Mouse (Mus musculus): ENCODE measurements around the gene Rbpj. TPM values are rescaled to one million over a fixed set of nuclear protein-coding genes. Genes with fewer than 3 reads are reported as not detected.

Gene Rbpj
- polyA plus RNA-seq, 1 experiment from 2014 or later: 12.3 TPM

DNA sequence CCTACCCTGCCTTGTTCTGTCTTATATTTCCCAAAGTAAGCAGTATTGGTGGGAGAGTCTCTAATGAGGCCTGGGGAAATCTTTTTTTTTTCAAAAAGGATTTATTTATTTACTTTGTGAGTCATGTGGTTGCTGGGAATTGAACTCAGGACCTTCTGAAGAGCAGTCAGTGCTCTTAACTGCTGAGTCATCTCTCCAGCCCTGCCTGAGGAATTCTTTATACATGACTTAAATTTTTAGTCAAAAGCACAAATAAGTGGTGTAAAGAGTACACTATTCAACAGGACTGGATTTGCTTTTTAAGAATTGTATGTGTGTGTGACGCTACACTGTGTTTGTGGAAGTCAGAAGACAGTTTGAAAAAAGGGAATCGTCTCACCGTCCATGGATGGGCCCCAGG lies 166.1 kb downstream of the Rbpj start:
- H3K9me3 ChIP-seq (ENCODE audit: control insufficient read depth, low read length): no peaks in the 10 kb centered on the region
- H3K9ac ChIP-seq (ENCODE audit: low read length): no peak overlapping the region
- WGBS: 56% methylated on average over 3 of the region's 3 CpGs
- H3K4me1 ChIP-seq (replicated peaks; ENCODE audit: control insufficient read depth, insufficient read depth): 0 out of 2 replicates have a peak, but pooled peaks cover 3% of the 10 kb centered on the region
- no peak for DNase-seq (ENCODE audit: low spot score)
- no peaks in the 10 kb centered on the region for H3K27me3 ChIP-seq (ENCODE audit: control insufficient read depth, insufficient read depth, low read length)
- no peaks in the 10 kb centered on the region for H3K36me3 ChIP-seq (ENCODE audit: control insufficient read depth, insufficient read depth, low read length)
- H3K27ac ChIP-seq (replicated peaks): no peak overlapping the region
- no peak overlapping the region for H3K4me3 ChIP-seq (ENCODE audit: low read depth, low read length)
- TF ChIP-seq CTCF (IDR thresholded peaks at IDR 0.05; ENCODE audit: low read depth) (no peak), EP300 (optimal IDR thresholded peaks at IDR 0.05) (no peak)
- no peak overlapping the region for H3K4me2 ChIP-seq (replicated peaks; ENCODE audit: low read depth)
- ATAC-seq (ENCODE audit: low FRiP score, low TSS enrichment): no peak

DNA sequence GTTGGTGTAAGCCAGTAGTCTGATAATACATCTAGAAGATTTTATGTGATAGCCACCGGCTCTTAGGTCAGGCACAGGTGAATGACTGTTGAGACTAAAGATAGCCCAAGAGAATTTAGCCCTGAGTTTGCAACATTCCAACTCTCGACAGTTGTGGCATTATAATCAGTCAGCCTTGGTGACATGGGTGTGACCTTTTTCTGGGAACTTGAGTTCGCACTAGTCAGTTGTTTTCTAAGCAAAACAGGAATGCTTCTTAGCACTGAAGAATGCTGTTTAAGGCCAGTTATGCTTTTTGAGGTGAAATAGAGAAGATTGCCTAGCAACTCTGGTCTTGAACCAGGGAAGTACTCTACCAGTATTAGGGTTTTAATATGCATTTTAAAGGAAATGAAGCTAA lies 170.8 kb downstream of the Rbpj start:
- WGBS: 50% methylated on average over 3 of the region's 3 CpGs
- Histone ChIP-seq H3K27ac (replicated peaks) (no peak overlapping the region), H3K4me1 (replicated peaks; ENCODE audit: control insufficient read depth, insufficient read depth) (0 out of 2 replicates have a peak, but pooled peaks cover 3% of the 10 kb centered on the region), H3K4me3 (ENCODE audit: low read depth, low read length) (no peak overlapping the region), H3K27me3 (ENCODE audit: control insufficient read depth, insufficient read depth, low read length) (no peaks in the 10 kb centered on the region), H3K9me3 (ENCODE audit: control insufficient read depth, low read length) (no peaks in the 10 kb centered on the region), H3K9ac (ENCODE audit: low read length) (no peak overlapping the region), H3K36me3 (ENCODE audit: control insufficient read depth, insufficient read depth, low read length) (no peaks in the 10 kb centered on the region), H3K4me2 (replicated peaks; ENCODE audit: low read depth) (no peak overlapping the region)
- ATAC-seq (ENCODE audit: low FRiP score, low TSS enrichment) (no peak), DNase-seq (ENCODE audit: low spot score) (no peak)
- no peak for TF ChIP-seq CTCF (IDR thresholded peaks at IDR 0.05; ENCODE audit: low read depth)
- no peak for TF ChIP-seq EP300 (optimal IDR thresholded peaks at IDR 0.05)

DNA sequence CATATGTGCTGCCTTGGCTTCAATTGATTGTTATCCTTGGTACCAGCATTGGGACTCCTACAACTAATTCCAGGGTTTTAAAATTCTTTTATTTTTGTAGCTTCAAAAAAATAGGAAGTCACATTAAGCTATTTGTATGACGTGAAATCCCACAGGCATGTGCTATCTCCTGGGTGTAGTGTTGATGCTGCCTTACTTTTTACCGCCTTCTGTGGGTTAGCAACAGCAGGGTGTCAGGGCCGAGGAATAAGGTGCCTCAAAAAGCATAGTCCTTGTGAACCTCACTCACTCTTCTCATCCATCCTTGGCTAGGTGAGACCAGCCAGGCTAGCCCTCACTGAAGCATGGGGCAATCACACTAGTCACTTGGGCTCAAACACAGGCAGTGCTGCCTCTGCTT lies 171.3 kb downstream of the Rbpj start:
- Histone ChIP-seq H3K4me1 (replicated peaks; ENCODE audit: control insufficient read depth, insufficient read depth) (0 out of 2 replicates have a peak, but pooled peaks cover 3% of the 10 kb centered on the region), H3K27me3 (ENCODE audit: control insufficient read depth, insufficient read depth, low read length) (no peaks in the 10 kb centered on the region), H3K4me3 (ENCODE audit: low read depth, low read length) (no peak overlapping the region), H3K27ac (replicated peaks) (no peak overlapping the region), H3K9ac (ENCODE audit: low read length) (no peak overlapping the region), H3K4me2 (replicated peaks; ENCODE audit: low read depth) (no peak overlapping the region), H3K9me3 (ENCODE audit: control insufficient read depth, low read length) (no peaks in the 10 kb centered on the region), H3K36me3 (ENCODE audit: control insufficient read depth, insufficient read depth, low read length) (peaks cover under 1% of the 10 kb centered on the region)
- TF ChIP-seq EP300 (optimal IDR thresholded peaks at IDR 0.05) (no peak), CTCF (IDR thresholded peaks at IDR 0.05; ENCODE audit: low read depth) (no peak)
- DNase-seq (ENCODE audit: low spot score) (no peak), ATAC-seq (ENCODE audit: low FRiP score, low TSS enrichment) (no peak)
- WGBS: 84% methylated on average over 3 of the region's 3 CpGs

- WGBS: 71% methylated on average over 3 of the region's 3 CpGs
- no peak for DNase-seq (ENCODE audit: low spot score)
Observed at GRCm38 (mm10) chr5:53638647-53639046, 172.7 kb downstream of the Rbpj start.

DNA sequence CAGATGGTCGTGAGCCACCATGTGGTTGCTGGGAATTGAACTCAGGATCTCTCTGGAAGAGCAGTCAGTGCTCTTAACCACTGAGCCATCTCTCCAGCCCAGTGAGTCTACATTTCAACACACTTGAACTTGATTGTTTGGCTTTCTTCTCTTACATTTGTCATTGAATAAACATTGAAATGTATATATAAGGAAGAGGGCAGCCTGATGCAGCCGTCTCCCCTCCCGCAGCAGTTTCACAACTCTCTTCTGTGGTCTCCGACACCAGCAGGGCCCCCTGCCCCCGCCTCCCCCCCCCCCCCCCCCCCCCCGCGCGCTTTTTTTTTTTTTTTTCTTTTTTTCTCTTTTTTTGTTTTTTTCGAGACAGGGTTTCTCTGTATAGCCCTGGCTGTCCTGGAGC lies 180.7 kb downstream of the Rbpj start:
- no peak overlapping the region for H3K27ac ChIP-seq (replicated peaks)
- H3K4me2 ChIP-seq (replicated peaks; ENCODE audit: low read depth): no peak overlapping the region
- no peaks in the 10 kb centered on the region for H3K27me3 ChIP-seq (ENCODE audit: control insufficient read depth, insufficient read depth, low read length)
- no peak overlapping the region for H3K4me3 ChIP-seq (ENCODE audit: low read depth, low read length)
- DNase-seq (ENCODE audit: low spot score) (peak; percentile 38), ATAC-seq (ENCODE audit: low FRiP score, low TSS enrichment) (peak; percentile 82)
- 34% methylated on average over 4 of the region's 9 CpGs for WGBS
- no peaks in the 10 kb centered on the region for H3K4me1 ChIP-seq (replicated peaks; ENCODE audit: control insufficient read depth, insufficient read depth)
- no peaks in the 10 kb centered on the region for H3K9me3 ChIP-seq (ENCODE audit: control insufficient read depth, low read length)
- TF ChIP-seq EP300 (optimal IDR thresholded peaks at IDR 0.05): no peak
- no peak for TF ChIP-seq CTCF (IDR thresholded peaks at IDR 0.05; ENCODE audit: low read depth)
- no peak overlapping the region for H3K9ac ChIP-seq (ENCODE audit: low read length)
- peaks cover 7% of the 10 kb centered on the region for H3K36me3 ChIP-seq (ENCODE audit: control insufficient read depth, insufficient read depth, low read length)

More at GRCm38 (mm10) chr5:53638647-53639046, 172.7 kb downstream of the Rbpj start:
- H3K9ac ChIP-seq (ENCODE audit: low read length): no peak overlapping the region
- H3K9me3 ChIP-seq (ENCODE audit: control insufficient read depth, low read length): no peaks in the 10 kb centered on the region
- no peaks in the 10 kb centered on the region for H3K27me3 ChIP-seq (ENCODE audit: control insufficient read depth, insufficient read depth, low read length)
- H3K36me3 ChIP-seq (ENCODE audit: control insufficient read depth, insufficient read depth, low read length): peaks cover 3% of the 10 kb centered on the region
- TF ChIP-seq EP300 (optimal IDR thresholded peaks at IDR 0.05) (no peak), CTCF (IDR thresholded peaks at IDR 0.05; ENCODE audit: low read depth) (peak; percentile 78)
- H3K4me2 ChIP-seq (replicated peaks; ENCODE audit: low read depth): no peak overlapping the region
- H3K27ac ChIP-seq (replicated peaks): no peak overlapping the region
- no peak for ATAC-seq (ENCODE audit: low FRiP score, low TSS enrichment)
- no peak overlapping the region for H3K4me3 ChIP-seq (ENCODE audit: low read depth, low read length)
- H3K4me1 ChIP-seq (replicated peaks; ENCODE audit: control insufficient read depth, insufficient read depth): 0 out of 2 replicates have a peak, but pooled peaks cover 3% of the 10 kb centered on the region

GRCm38 (mm10) chr5:53647358-53647757 lies 181.4 kb downstream of the Rbpj start:
- Histone ChIP-seq H3K4me1 (replicated peaks; ENCODE audit: control insufficient read depth, insufficient read depth) (no peaks in the 10 kb centered on the region), H3K9me3 (ENCODE audit: control insufficient read depth, low read length) (no peaks in the 10 kb centered on the region), H3K4me2 (replicated peaks; ENCODE audit: low read depth) (no peak overlapping the region), H3K27me3 (ENCODE audit: control insufficient read depth, insufficient read depth, low read length) (no peaks in the 10 kb centered on the region), H3K36me3 (ENCODE audit: control insufficient read depth, insufficient read depth, low read length) (peaks cover 10% of the 10 kb centered on the region), H3K9ac (ENCODE audit: low read length) (no peak overlapping the region), H3K4me3 (ENCODE audit: low read depth, low read length) (no peak overlapping the region), H3K27ac (replicated peaks) (no peak overlapping the region)
- TF ChIP-seq CTCF (IDR thresholded peaks at IDR 0.05; ENCODE audit: low read depth): no peak
- TF ChIP-seq EP300 (optimal IDR thresholded peaks at IDR 0.05): no peak
- DNase-seq (ENCODE audit: low spot score): no peak
- no peak for ATAC-seq (ENCODE audit: low FRiP score, low TSS enrichment)
- 86% methylated on average over 2 of the region's 2 CpGs for WGBS

Data from stomach, postnatal 0 days (tissue).